Mouse (Mus musculus) spleen, postnatal 36 days (tissue): ENCODE data around the gene Lmo2.

Experiments used
- DNase-seq, 2 experiments: peaks; one replicate each; pipeline ENCODE4 v3.0.0; 2022; ENCODE audit warnings: low spot score in 2 of 2, mixed read lengths in 1 of 2

Gene Lmo2

DNA sequence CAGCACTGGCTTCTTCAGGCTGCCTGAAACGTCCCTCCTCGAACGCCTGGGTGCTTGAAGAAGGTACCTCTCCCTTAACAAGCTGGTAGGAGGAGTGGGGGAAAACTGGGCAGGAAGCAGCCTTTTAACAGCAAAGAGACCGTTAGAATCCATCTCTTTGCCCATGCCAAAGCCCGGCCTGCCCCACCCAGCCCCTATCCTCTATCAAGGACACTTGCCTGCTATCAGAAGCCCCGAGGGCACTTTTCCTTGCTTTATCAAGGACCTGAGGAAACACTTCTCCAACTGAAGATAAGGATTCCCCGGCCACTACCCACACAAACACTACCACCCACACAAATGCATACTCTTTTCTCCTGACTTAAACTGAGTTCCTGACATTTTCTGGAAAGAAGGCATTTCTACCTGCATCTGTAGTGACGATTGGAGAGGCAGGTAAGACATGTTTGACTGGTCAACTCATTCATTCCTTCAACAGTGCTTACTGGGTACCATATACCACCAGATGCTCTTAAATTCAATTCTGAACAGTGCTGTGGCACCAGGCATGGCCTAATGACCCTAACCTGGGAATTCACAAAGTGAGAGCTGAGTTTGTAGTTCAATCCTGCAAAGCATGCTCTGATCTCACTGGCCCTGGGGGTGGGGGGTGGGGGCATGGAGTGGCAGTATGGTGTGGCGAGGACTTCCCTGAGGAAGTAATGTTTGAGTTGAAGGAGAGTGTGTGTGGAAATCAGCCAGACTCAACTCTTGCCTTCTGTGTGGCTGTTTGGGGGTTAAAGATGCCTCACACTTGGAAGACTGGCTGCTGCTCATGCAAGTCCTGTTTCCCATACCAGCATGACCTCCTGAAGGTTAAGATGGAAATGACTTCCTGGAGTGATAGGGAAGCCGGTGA lies at the start of gene Lmo2:
Gene Lmo2, plus strand, starts transcription at position 338 of the 898 bp plus-strand sequence.
- DNase-seq: peak; percentile 51 to 69

DNA sequence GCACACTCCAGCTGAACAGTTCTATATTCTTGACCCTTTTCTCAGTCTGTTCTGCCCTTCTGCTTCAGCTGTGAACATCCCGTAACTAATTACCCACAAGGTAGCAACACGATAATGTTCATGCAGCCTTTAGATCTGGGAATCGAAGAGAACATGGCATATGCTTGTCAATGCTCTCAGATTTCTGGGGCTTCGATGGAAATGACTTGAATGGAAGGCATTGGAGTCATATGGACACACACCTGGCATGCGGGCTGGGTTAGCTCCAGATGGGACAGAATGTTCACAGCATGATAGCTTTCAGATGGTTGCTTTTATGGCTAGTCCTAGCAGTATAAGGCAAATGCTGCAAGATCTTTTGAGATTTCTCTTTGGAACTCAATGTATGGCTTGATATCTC lies 47.2 kb upstream of the Lmo2 start:
- no peak for DNase-seq

DNA sequence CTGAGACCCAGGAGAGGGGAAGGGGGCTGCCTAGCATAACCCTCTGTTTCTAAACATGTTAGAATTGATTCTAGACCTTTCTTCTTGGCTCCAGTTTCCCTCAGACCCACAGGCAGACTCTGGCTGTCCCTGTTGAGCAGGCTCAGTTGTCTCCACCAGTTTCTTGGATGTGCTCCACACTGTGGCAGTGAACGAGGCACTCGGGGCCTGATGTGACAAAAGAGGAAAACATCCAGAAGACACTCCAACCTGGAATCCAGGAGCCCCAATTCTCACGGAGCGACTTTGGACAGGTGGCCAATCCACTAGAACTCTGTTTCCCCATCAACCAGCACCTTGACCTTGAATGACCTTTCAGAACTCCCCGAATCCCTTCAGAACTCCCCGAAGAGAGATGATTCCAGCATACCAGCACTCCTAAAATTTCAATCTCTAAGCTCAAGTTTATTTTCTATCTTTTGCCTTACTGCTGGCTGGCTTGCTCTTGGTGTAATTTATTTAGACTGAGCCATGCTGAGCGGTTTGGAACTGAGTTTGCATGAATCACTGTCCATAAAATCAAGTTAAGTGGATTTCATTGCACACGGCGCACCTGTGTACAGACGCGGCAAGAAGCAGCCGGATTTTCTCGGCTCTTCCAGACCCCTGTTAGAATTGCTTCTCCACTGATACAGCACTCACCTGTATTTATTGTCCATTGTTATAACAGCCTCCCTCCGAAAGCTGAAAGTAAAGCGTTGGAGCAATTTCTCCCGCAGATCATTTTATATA lies 45.1 kb upstream of the Lmo2 start:
- DNase-seq: no peak

DNA sequence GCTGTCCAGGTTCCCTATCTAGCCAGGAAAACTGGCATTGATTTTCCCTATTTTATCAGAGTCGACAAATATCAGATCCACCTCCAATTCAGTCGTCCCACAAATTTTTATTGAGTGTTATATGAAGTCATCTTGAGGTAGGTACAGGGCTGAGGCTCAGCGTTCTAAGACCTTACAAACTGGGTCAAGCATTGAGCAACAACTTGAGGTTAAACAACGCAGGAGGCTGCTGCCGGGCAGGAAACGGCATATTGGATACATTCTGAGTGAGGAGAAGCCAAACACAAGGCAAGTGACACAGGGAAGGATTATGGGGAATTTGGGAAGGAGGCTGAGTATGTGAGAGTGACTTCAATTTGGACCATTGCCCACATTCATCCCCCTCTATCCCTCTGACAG lies 44.5 kb upstream of the Lmo2 start:
- no peak for DNase-seq

DNA sequence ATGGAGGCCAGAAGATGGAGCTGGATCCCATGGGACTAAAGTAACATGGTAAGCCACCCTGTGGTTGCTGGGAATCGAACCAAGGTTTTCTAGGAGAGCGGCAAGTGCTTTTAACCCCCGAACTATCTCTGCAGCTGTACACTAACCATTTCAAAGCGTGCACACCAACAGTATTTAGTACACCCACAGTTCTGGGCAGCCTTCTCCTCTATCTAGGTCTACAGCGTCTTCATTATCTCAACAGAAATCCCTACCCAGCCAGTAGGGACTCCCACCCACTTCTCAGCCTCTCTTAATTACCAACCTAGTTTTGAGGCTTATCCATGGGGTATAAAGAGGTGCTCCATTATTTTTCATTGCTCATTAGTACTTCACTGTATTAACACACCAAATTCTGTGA lies 41.7 kb upstream of the Lmo2 start:
- no peak for DNase-seq

DNA sequence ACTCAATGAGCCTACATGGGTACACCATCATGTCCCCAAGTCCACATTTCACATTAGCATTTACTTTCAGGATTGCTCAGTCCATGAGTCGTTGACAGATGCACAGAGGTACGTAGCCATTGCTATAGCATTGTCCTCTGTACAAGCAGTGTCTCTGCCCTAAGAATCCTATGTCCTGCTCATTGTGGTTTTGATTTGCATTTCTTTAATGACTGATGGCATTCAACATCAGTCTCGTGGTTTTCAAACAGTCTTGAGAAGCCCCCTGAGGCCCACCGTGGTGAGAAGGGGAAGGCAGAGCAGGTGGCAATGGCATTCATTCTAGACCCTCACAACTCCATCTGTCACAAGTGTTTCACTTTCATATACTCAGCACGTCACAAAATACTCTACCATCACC lies 40.4 kb upstream of the Lmo2 start:
- DNase-seq: peak in 1 of 2 experiments; percentile 45

DNA sequence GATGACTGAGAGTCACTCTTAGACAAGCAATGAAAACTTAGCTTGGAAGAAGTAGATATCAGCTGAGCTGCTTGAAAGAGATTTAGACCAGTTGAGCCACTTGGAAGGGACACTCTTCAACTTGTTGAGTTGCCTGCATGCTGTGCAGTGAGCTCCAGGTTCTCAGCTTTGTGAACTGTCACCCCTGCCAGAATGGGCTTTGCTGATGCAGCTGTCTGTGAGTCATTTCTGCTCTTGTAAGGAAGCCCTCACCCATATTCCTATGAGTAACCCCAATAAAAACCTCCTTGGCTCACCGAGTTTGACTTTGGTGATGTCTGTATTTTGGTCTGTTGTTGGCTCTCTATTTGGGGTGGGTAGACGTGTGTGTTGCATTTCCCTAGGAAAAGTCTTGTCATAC lies 39.4 kb upstream of the Lmo2 start:
- DNase-seq: no peak

DNA sequence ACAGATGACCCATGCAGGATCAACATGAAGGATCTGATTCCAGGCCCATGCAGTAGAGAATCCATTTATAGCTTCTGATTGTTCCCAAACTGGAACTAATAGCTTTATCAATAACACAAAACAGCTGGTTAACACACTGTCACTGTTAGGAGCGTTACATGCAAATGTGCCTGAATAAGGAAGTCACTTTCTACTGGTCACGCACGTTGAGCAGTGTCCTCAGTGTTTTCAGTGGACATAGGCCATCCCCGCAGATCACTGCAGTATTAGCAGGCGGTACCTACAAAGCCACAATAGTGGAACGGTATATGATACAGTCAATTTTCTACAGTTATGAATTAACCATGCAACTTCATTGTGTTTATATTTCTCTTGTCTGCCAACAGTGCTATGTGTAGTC lies 38.3 kb upstream of the Lmo2 start:
- DNase-seq: no peak

DNA sequence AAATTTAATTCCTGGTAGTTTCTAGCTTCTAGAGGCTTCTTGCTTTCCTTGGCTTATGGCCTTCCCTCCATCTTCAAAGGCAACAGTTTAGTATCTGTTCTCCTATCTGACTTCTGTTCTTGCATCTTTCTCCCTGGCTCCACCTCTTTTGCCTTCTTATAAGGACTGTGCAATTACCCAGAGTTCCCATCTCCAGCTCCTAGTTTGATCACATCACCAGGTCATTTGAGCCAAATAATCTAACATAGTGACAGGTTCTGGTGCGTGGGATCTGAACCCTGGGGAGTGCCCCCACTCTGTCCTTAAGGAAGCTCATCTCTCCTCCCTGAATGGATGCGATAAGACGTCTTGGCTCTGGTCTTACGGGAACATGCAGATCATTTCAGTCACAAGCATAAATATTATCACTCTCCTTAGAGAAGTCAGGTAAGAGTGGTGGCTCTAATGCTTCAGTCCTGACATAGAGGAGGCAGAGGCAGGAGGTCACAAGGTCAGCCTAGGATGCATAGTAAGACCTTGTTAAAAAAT lies 31.1 kb upstream of the Lmo2 start:
- DNase-seq: no peak

DNA sequence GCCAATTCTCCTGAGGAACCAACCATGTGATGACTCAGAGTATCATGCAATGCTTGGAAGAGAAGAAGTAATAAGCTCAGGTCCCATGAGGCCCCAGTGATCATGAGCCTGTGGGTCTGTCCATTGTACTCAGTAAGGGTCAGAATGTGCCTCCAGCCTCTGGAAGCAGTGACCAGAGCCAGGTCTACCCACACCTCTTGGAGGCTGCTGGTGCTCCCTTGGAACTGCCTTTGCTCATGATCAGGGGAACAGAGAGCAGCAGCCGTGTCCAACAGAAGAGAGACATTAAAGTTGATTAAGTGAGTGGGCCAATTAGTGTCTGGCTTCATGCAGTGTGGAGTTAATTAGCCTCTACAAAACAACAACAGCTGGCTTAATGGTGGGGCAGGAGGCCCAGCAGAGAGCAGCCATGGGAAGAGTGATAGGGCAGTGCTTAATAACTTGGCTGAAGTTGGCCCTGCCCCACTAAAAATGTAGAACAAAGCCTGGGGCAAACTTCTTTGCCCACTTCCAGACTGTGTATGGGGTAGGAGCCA lies 30.1 kb upstream of the Lmo2 start:
- DNase-seq: no peak

DNA sequence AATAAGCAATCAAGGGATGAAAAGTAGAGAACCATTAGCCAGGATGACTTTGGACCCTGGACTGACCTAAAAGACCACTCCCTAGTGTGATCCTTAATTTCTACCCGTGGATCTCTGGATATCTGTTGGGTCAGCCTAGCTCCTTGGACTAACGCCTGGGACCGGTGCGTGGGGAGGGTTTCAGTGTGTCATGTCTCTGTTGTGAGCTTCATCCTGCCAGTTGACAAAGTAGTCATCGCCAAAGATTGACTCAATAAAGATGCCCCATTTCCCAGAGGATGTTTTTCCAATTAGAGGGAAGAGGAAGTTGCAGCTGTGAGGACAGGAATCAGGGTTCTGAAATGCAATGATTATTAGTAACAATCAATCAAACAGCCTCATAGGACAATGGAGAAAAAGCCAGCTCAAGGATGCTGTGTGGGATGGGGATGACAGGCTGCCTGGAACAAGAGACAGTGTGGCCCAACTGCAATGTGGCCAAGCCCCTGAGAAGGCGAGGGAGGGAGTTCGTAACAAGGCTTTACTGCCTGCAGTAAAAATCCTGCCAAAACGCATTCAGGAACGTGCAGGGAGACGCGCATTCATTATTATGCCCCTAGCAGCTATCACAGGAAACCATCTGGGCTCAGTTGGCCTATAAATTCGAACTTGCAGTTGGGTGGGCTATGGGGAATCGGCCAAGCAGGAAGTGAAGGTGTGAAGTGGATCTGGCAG lies 27.3 kb upstream of the Lmo2 start:
- no peak for DNase-seq

DNA sequence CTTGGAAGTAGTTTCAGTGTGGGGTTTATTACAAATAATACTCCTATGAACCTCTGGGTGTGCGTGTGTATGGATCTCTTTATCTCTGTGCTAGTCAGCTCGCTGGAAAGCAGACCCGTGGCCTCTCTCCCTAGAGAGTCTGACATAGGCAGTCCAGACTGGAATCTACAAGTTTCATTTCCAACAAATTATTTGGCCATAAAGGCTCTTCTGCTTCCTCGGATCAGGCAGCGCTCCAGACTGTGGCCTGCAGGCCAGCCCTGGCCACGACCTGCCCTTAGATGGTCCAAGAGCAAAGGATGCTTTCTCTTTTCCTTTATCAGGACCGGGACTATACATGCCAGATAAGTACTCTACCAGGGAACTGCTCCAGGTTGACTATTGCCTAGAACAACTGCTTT lies 26.3 kb upstream of the Lmo2 start:
- no peak for DNase-seq

DNA sequence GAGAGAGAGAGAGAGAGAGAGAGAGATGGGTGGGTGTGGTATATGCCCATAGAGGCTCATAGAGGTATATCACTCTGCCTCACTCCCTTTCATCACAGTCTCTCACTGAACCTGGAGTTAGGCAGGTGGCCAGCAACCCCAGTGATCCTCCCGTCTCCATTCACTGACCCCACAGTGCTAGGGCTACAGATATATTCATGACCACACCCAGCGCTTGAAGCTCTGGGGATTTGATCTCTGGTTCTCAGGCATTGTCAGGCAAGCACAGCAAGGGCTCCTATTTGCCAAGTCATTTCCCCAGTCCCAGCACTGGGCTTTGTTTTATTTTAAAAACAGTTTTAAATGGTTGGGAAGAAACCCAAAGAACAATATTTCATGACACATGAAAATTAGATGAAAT lies 25.8 kb upstream of the Lmo2 start:
- no peak for DNase-seq

DNA sequence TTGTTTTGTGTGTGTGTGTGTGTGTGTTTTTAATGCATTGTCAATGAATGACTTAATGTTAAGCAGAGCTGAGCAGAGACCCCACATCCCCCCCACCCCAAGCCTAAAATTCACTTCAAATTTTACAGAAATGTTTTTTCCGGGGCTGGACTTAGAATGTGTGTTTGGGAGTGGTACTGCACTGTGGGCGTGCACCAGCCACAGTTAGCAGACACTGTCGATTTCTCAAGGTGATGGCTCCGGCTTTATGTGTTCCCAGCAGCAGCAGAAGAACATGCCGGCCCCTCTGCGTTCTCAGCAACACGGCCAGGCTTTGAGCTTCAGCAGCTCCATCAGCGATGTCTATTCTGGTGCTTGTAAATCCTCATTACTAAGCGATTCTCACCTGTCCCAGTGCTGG lies 25.3 kb upstream of the Lmo2 start:
- no peak for DNase-seq

DNA sequence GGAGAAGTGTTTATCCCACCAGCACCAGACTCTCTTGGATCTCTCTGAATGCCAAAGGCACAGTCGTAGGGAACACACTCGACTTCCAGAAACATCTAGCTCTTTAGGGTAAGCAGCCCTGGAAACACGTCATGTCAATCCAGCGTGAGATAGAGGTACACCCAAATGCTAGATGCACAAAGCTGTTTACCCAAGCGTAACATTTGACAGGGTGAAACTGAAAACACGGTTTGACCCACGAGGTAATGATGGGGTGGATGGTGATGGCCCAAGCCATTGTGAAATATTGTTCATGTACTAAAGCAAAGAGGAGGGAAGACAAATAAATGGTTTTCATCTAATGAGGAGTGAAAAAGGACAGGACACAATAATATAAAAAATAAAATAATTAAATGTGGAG lies 23.5 kb upstream of the Lmo2 start:
- peak; percentile 43 to 47 for DNase-seq

DNA sequence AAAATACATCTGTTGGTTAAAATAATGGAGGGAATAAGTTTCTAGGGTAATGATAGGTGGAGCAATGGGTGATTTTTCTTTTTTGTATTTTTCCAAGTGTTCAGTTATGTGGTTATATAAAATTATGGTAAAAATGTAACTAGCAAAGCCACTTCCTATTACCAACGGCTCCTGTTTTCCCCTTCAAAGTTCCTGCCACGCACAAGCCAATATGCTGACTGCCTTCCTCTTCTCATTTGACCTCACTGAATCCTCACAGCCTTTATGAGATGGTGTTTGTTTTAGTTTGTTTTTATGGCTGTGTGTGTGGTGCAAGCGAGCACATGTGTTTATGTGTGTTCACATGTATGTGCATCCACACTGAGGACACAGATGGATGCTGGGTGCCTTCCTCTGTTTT lies 23.1 kb upstream of the Lmo2 start:
- DNase-seq: no peak

DNA sequence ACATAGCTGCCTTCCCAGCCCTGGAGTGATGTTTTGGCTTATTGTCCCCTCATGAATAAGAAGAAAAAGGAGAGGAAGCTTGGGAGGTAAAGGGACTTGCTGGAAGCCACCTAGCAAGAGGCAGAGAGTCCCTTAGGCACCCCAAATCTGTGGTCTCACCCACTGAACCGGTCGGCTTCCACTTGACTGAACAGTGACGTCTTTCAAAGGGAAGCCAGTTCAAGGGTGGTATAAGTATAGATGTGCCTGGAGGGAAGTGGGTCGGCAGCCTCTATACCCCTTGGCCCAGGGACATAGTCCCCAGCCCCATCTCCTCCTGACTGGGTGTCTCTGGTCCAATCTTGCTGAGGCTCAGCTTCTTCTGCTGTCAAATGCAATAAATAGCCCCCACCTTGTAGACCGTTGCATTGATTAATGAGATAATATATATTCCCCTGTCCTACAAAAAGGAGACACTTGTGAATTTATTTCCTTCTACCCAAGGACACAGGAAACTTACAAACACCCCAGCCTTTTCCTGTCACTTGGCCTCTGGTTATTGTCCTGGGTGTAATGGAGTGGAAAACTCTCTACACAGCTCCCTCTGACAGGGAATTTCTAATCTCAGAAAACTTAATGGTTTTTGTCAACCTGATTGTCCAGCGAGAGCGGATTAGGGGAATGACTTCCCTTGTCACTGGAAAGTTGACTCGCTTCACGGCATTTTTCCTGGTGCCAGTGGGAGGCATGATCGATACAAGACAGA lies 21.9 kb upstream of the Lmo2 start:
- DNase-seq: peak; percentile 42

DNA sequence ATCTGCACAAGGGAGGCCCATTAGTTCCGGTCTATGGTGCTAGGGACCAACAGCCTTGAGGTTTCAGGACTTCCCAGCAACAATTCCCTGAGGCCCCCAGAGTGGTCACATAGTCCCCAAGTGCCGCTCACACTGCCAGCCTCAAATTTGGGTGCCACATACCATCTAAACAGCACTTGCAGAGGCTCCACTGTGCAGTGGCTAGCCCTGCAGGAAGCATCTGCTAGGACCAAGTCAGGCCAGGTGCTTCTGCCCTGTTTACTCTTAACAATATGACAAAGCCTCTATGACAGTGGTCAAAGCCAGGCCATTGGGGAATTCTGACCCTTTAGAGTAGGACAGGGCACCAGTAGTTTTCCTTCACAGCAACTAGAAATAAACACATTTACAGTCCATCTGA lies 21.1 kb upstream of the Lmo2 start:
- no peak for DNase-seq

DNA sequence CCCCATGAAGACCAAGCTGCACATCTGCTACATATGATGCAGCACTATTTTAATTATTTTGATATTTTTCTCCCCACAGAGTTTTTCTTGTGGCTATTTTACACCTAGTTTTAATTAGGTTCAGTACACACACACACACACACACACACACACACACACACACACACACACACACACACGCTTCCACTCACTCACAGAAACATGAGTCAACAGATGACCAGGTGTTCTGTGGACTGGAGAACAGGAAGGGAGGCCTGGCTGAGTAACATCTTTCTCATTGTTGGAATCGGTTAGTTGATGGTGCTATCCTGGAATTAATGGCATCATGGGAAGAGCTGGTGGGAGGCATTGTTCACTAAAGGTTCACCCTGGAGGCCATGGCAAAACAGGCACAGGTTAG lies 20.1 kb upstream of the Lmo2 start:
- DNase-seq: no peak

DNA sequence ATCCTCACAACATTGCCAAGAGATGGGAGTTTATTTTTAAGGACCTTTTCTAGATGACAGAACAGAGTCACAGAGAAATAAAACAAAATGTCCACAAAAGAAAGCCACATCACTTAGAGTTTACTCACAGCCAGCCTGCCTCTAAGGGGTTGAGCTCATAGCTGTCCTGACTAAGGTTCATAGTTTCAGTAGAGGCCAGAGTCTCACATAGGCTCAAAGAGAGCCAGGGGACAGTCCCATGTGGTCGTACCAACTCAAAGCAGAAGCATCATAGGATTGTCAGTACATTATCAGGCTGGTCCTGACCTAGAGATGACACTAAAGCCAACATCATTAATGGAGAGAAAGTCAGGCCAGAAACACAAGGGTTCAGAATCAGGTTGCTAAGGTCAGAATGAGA lies 19.2 kb upstream of the Lmo2 start:
- no peak for DNase-seq

DNA sequence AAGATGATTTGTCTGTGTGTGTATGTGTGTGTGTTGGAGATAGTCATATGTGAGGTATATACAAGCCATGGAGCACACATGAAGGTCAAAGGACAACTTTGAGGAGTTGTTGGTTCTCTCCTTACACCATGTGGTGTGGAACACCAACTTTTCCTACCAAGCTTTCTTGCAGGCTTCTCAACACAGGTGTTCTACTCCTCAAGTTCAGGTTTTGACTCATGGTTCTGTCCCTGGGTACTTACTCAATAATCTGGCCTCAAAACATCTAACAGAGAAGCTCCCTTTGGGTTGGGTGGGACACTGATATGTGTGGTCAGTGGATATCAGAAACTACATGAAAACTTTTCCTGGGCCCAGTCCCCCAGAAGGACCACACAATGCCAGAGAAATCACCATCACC lies 18.8 kb upstream of the Lmo2 start:
- no peak for DNase-seq
